Mouse (Mus musculus): ENCODE results near the gene Slc22a23. TPM values are rescaled to one million over a fixed set of nuclear protein-coding genes. Genes with fewer than 3 reads are reported as not detected.

Gene Slc22a23
- polyA plus RNA-seq, 1 experiment from 2014 or later = 9.6 TPM

- Histone ChIP-seq H3K4me2 (replicated peaks; ENCODE audit: low read depth, low read length) (no peak overlapping the region), H3K36me3 (ENCODE audit: control insufficient read depth, insufficient read depth, low read length) (no peaks in the 10 kb centered on the region), H3K4me1 (replicated peaks; ENCODE audit: control insufficient read depth, insufficient read depth, low read length) (no peaks in the 10 kb centered on the region), H3K4me3 (ENCODE audit: low read depth, low read length) (no peak overlapping the region), H3K9ac (ENCODE audit: low read depth, low read length) (no peak overlapping the region), H3K27me3 (ENCODE audit: control insufficient read depth, insufficient read depth, low read length) (no peaks in the 10 kb centered on the region), H3K27ac (ENCODE audit: low read depth, low read length) (no peak overlapping the region), H3K9me3 (ENCODE audit: control insufficient read depth, low read length) (no peaks in the 10 kb centered on the region)
- ATAC-seq (ENCODE audit: low FRiP score) (no peak), DNase-seq (ENCODE audit: low spot score) (no peak)
- 90% methylated on average over 5 of the region's 5 CpGs for WGBS
Measured at GRCm38 (mm10) chr13:34270886-34271602, 73.9 kb downstream of the Slc22a23 start.

- H3K27me3 ChIP-seq (ENCODE audit: control insufficient read depth, insufficient read depth, low read length) = no peaks in the 10 kb centered on the region
- DNase-seq (ENCODE audit: low spot score) (no peak), ATAC-seq (ENCODE audit: low FRiP score) (no peak)
- H3K4me2 ChIP-seq (replicated peaks; ENCODE audit: low read depth, low read length) = no peak overlapping the region
- H3K36me3 ChIP-seq (ENCODE audit: control insufficient read depth, insufficient read depth, low read length) = no peaks in the 10 kb centered on the region
- H3K9ac ChIP-seq (ENCODE audit: low read depth, low read length) = no peak overlapping the region
- H3K4me3 ChIP-seq (ENCODE audit: low read depth, low read length) = no peak overlapping the region
- no peak overlapping the region for H3K27ac ChIP-seq (ENCODE audit: low read depth, low read length)
- 77% methylated on average over 2 of the region's 2 CpGs for WGBS
- H3K4me1 ChIP-seq (replicated peaks; ENCODE audit: control insufficient read depth, insufficient read depth, low read length) = no peaks in the 10 kb centered on the region
- H3K9me3 ChIP-seq (ENCODE audit: control insufficient read depth, low read length) = no peaks in the 10 kb centered on the region
Measured at GRCm38 (mm10) chr13:34269376-34269991, 75.5 kb downstream of the Slc22a23 start.

- no peak for ATAC-seq (ENCODE audit: low FRiP score)
- no peak for DNase-seq (ENCODE audit: low spot score)
- H3K4me1 ChIP-seq (replicated peaks; ENCODE audit: control insufficient read depth, insufficient read depth, low read length) = no peaks in the 10 kb centered on the region
- no peak overlapping the region for H3K9ac ChIP-seq (ENCODE audit: low read depth, low read length)
- 83% methylated on average over 8 of the region's 8 CpGs for WGBS
- H3K27me3 ChIP-seq (ENCODE audit: control insufficient read depth, insufficient read depth, low read length) = no peaks in the 10 kb centered on the region
- no peaks in the 10 kb centered on the region for H3K9me3 ChIP-seq (ENCODE audit: control insufficient read depth, low read length)
- H3K4me3 ChIP-seq (ENCODE audit: low read depth, low read length) = no peak overlapping the region
- H3K36me3 ChIP-seq (ENCODE audit: control insufficient read depth, insufficient read depth, low read length) = no peaks in the 10 kb centered on the region
- no peak overlapping the region for H3K4me2 ChIP-seq (replicated peaks; ENCODE audit: low read depth, low read length)
- H3K27ac ChIP-seq (ENCODE audit: low read depth, low read length) = no peak overlapping the region
Measured at GRCm38 (mm10) chr13:34266942-34267660, 77.9 kb downstream of the Slc22a23 start.

GRCm38 (mm10) chr13:34266067-34266466, 78.9 kb downstream of the Slc22a23 start:
- Histone ChIP-seq H3K4me2 (replicated peaks; ENCODE audit: low read depth, low read length) (no peak overlapping the region), H3K9ac (ENCODE audit: low read depth, low read length) (no peak overlapping the region), H3K4me3 (ENCODE audit: low read depth, low read length) (no peak overlapping the region), H3K9me3 (ENCODE audit: control insufficient read depth, low read length) (no peaks in the 10 kb centered on the region), H3K4me1 (replicated peaks; ENCODE audit: control insufficient read depth, insufficient read depth, low read length) (no peaks in the 10 kb centered on the region), H3K27ac (ENCODE audit: low read depth, low read length) (no peak overlapping the region), H3K36me3 (ENCODE audit: control insufficient read depth, insufficient read depth, low read length) (no peaks in the 10 kb centered on the region), H3K27me3 (ENCODE audit: control insufficient read depth, insufficient read depth, low read length) (no peaks in the 10 kb centered on the region)
- DNase-seq (ENCODE audit: low spot score) (no peak), ATAC-seq (ENCODE audit: low FRiP score) (no peak)
- 95% methylated on average over 8 of the region's 8 CpGs for WGBS

GRCm38 (mm10) chr13:34265576-34265975, 79.4 kb downstream of the Slc22a23 start:
- 93% methylated on average over 5 of the region's 5 CpGs for WGBS
- Histone ChIP-seq H3K36me3 (ENCODE audit: control insufficient read depth, insufficient read depth, low read length) (no peaks in the 10 kb centered on the region), H3K27ac (ENCODE audit: low read depth, low read length) (no peak overlapping the region), H3K4me3 (ENCODE audit: low read depth, low read length) (no peak overlapping the region), H3K4me2 (replicated peaks; ENCODE audit: low read depth, low read length) (no peak overlapping the region), H3K27me3 (ENCODE audit: control insufficient read depth, insufficient read depth, low read length) (no peaks in the 10 kb centered on the region), H3K4me1 (replicated peaks; ENCODE audit: control insufficient read depth, insufficient read depth, low read length) (no peaks in the 10 kb centered on the region), H3K9ac (ENCODE audit: low read depth, low read length) (no peak overlapping the region), H3K9me3 (ENCODE audit: control insufficient read depth, low read length) (no peaks in the 10 kb centered on the region)
- ATAC-seq (ENCODE audit: low FRiP score) (no peak), DNase-seq (ENCODE audit: low spot score) (no peak)

GRCm38 (mm10) chr13:34265022-34265565, 79.9 kb downstream of the Slc22a23 start:
- 92% methylated on average over 3 of the region's 3 CpGs for WGBS

GRCm38 (mm10) chr13:34264508-34264907, 80.5 kb downstream of the Slc22a23 start:
- ATAC-seq (ENCODE audit: low FRiP score) = no peak
- no peaks in the 10 kb centered on the region for H3K36me3 ChIP-seq (ENCODE audit: control insufficient read depth, insufficient read depth, low read length)
- H3K4me2 ChIP-seq (replicated peaks; ENCODE audit: low read depth, low read length) = no peak overlapping the region
- H3K4me3 ChIP-seq (ENCODE audit: low read depth, low read length) = no peak overlapping the region
- no peaks in the 10 kb centered on the region for H3K4me1 ChIP-seq (replicated peaks; ENCODE audit: control insufficient read depth, insufficient read depth, low read length)
- H3K27me3 ChIP-seq (ENCODE audit: control insufficient read depth, insufficient read depth, low read length) = no peaks in the 10 kb centered on the region
- WGBS = 95% methylated on average over 2 of the region's 2 CpGs
- no peaks in the 10 kb centered on the region for H3K9me3 ChIP-seq (ENCODE audit: control insufficient read depth, low read length)
- H3K27ac ChIP-seq (ENCODE audit: low read depth, low read length) = no peak overlapping the region
- H3K9ac ChIP-seq (ENCODE audit: low read depth, low read length) = no peak overlapping the region
- DNase-seq (ENCODE audit: low spot score) = no peak

More at GRCm38 (mm10) chr13:34265022-34265565, 79.9 kb downstream of the Slc22a23 start:
- DNase-seq (ENCODE audit: low spot score) (no peak), ATAC-seq (ENCODE audit: low FRiP score) (no peak)
- Histone ChIP-seq H3K36me3 (ENCODE audit: control insufficient read depth, insufficient read depth, low read length) (no peaks in the 10 kb centered on the region), H3K4me3 (ENCODE audit: low read depth, low read length) (no peak overlapping the region), H3K9me3 (ENCODE audit: control insufficient read depth, low read length) (no peaks in the 10 kb centered on the region), H3K4me1 (replicated peaks; ENCODE audit: control insufficient read depth, insufficient read depth, low read length) (no peaks in the 10 kb centered on the region), H3K27ac (ENCODE audit: low read depth, low read length) (no peak overlapping the region), H3K27me3 (ENCODE audit: control insufficient read depth, insufficient read depth, low read length) (no peaks in the 10 kb centered on the region), H3K4me2 (replicated peaks; ENCODE audit: low read depth, low read length) (no peak overlapping the region), H3K9ac (ENCODE audit: low read depth, low read length) (no peak overlapping the region)

GRCm38 (mm10) chr13:34258765-34259164, 86.2 kb downstream of the Slc22a23 start:
- Histone ChIP-seq H3K36me3 (ENCODE audit: control insufficient read depth, insufficient read depth, low read length) (no peaks in the 10 kb centered on the region), H3K9me3 (ENCODE audit: control insufficient read depth, low read length) (no peaks in the 10 kb centered on the region), H3K27ac (ENCODE audit: low read depth, low read length) (no peak overlapping the region), H3K4me2 (replicated peaks; ENCODE audit: low read depth, low read length) (no peak overlapping the region), H3K9ac (ENCODE audit: low read depth, low read length) (no peak overlapping the region), H3K4me1 (replicated peaks; ENCODE audit: control insufficient read depth, insufficient read depth, low read length) (peaks cover 3% of the 10 kb centered on the region; the same call in 1 of the 2 replicates), H3K4me3 (ENCODE audit: low read depth, low read length) (no peak overlapping the region), H3K27me3 (ENCODE audit: control insufficient read depth, insufficient read depth, low read length) (no peaks in the 10 kb centered on the region)
- no peak for ATAC-seq (ENCODE audit: low FRiP score)
- DNase-seq (ENCODE audit: low spot score) = no peak
- 88% methylated on average over 3 of the region's 3 CpGs for WGBS
